Comparison of ENCODE assay signal across 8 mouse cellular contexts in the genomic region with DNA sequence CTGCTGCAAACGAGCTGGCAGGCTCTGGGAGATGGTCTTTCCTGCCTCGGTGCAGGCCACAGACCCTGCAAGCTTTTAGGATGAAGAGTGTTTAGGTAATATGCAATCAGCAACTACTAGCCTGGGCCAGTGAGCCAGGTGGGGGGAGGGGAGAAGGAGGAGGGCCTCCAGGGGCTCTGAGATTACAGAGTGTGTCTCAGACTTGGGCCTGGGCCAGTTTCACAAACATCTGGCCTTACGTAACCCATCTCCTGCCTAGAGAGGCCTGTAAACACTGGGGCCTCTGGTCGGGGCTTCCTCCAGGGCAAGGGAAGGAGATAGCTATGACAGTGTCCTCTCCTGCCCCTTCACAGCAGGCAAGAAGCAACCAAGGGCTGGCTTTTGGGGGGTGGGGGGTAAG. TPM values are rescaled to one million over a fixed set of nuclear protein-coding genes. Genes with fewer than 3 reads are reported as not detected.
DNase-seq lines count a peak whose midpoint lies in the region; ATAC-seq lines count a peak whose summit lies in the region.

No protein-coding gene starts in this region.

- H3K36me3 ChIP-seq in intestine, embryonic 16.5 days (ENCODE audit: control insufficient read depth, insufficient read depth, low read length): no peaks in the 10 kb centered on the region
- H3K36me3 ChIP-seq in liver, embryonic 16.5 days (ENCODE audit: control insufficient read depth, insufficient read depth): no peaks in the 10 kb centered on the region

- H3K9me3 ChIP-seq in intestine, embryonic 16.5 days (ENCODE audit: control insufficient read depth, low read length): no peaks in the 10 kb centered on the region
- no peaks in the 10 kb centered on the region for H3K9me3 ChIP-seq in liver, embryonic 16.5 days (replicated peaks; ENCODE audit: control insufficient read depth, low read length)

- WGBS in intestine, embryonic 16.5 days: 6% methylated on average over 4 of the region's 4 CpGs
- WGBS in liver, embryonic 16.5 days (ENCODE audit: insufficient replicate concordance): 12% methylated on average over 4 of the region's 4 CpGs

- H3K4me2 ChIP-seq in intestine, embryonic 16.5 days (ENCODE audit: low read depth, low read length): no peak overlapping the region
- H3K4me2 ChIP-seq in liver, embryonic 16.5 days (ENCODE audit: low read depth, low read length): no peak overlapping the region

- H3K27me3 ChIP-seq in intestine, embryonic 16.5 days (replicated peaks; ENCODE audit: control insufficient read depth, insufficient read depth, low read length): no peaks in the 10 kb centered on the region
- no peaks in the 10 kb centered on the region for H3K27me3 ChIP-seq in liver, embryonic 16.5 days (ENCODE audit: control insufficient read depth, insufficient read depth, low read depth, low read length)

- intact Hi-C loops in gastrocnemius, postnatal 14 days (cut with DNase I; ENCODE audit: low total_unique reads): no loop called here

- H3K4me1 ChIP-seq in intestine, embryonic 16.5 days (ENCODE audit: control insufficient read depth, insufficient read depth, low read length): peaks cover 26% of the 10 kb centered on the region
- H3K4me1 ChIP-seq in liver, embryonic 16.5 days (ENCODE audit: control insufficient read depth, low read depth, low read length): peaks cover 25% of the 10 kb centered on the region

- peak; percentile 46 for ATAC-seq in intestine, embryonic 16.5 days
- peak; percentile 20 for ATAC-seq in liver, embryonic 16.5 days (ENCODE audit: low read depth)

- H3K9ac ChIP-seq in intestine, embryonic 16.5 days (ENCODE audit: low read depth, low read length): peak overlapping the region; percentile 46; the same call in 1 of the 2 replicates
- no peak overlapping the region for H3K9ac ChIP-seq in liver, embryonic 16.5 days (ENCODE audit: low read depth, low read length)

- H3K4me3 ChIP-seq in intestine, embryonic 16.5 days (ENCODE audit: low read length): no peak overlapping the region
- H3K4me3 ChIP-seq in liver, embryonic 16.5 days (ENCODE audit: low read depth, low read length): no peak overlapping the region

- peak overlapping the region; percentile 59 for H3K27ac ChIP-seq in intestine, embryonic 16.5 days (ENCODE audit: low read length)
- peak overlapping the region; percentile 63 for H3K27ac ChIP-seq in liver, embryonic 16.5 days (ENCODE audit: low read length)

- peak; percentile 96 for DNase-seq in 3T3-L1 (ENCODE audit: low read depth, low spot score)
- DNase-seq in adrenal gland, postnatal 14 days: peak; percentile 91
- DNase-seq in gastrocnemius, postnatal 14 days: peak; percentile 92
- peak; percentile 82 for DNase-seq in ovary, postnatal 14 days (ENCODE audit: low spot score)
- DNase-seq in left cerebral cortex, adult 11 months (ENCODE audit: low spot score): no peak
- no peak for DNase-seq in cerebellum, postnatal 36 days

RNA-seq across cellular contexts. Expression of a gene that starts 31.4 kb away (rescaled TPM):
- total RNA-seq in adrenal gland, postnatal 14 days (2021): 82.2 and 85.0 TPM in 2 replicates
- total RNA-seq in gastrocnemius, postnatal 14 days (2021): 10 to 100 TPM; 57.9 to 80.0 TPM
- 54.3 and 58.7 TPM in 2 replicates for polyA plus RNA-seq in intestine, embryonic 16.5 days (2015; fragmentation: Nextera tagmentation; extraction: Ambion mirVana)
- polyA plus RNA-seq in liver, embryonic 16.5 days (2015; fragmentation: Nextera tagmentation; extraction: Ambion mirVana): 18.0 and 20.8 TPM in 2 replicates

RNA-seq across cellular contexts. Expression of a gene that starts 44.1 kb away (rescaled TPM):
- 37.0 and 44.4 TPM in 2 replicates for total RNA-seq in adrenal gland, postnatal 14 days (2021)
- 10 to 100 TPM; 28.3 to 30.3 TPM for total RNA-seq in gastrocnemius, postnatal 14 days (2021)
- polyA plus RNA-seq in intestine, embryonic 16.5 days (2015; fragmentation: Nextera tagmentation; extraction: Ambion mirVana): 38.1 and 43.7 TPM in 2 replicates
- 24.0 and 25.1 TPM in 2 replicates for polyA plus RNA-seq in liver, embryonic 16.5 days (2015; fragmentation: Nextera tagmentation; extraction: Ambion mirVana)

RNA-seq across cellular contexts. Expression of a gene that starts 49.4 kb away (rescaled TPM):
- 162 and 178 TPM in 2 replicates for total RNA-seq in adrenal gland, postnatal 14 days (2021)
- total RNA-seq in gastrocnemius, postnatal 14 days (2021): 100 to 1,000 TPM; 129 to 164 TPM
- 438 and 456 TPM in 2 replicates for polyA plus RNA-seq in intestine, embryonic 16.5 days (2015; fragmentation: Nextera tagmentation; extraction: Ambion mirVana)
- polyA plus RNA-seq in liver, embryonic 16.5 days (2015; fragmentation: Nextera tagmentation; extraction: Ambion mirVana): 134 and 136 TPM in 2 replicates

RNA-seq across cellular contexts. Expression of a gene that starts 52.4 kb away (rescaled TPM):
- 554 and 561 TPM in 2 replicates for total RNA-seq in adrenal gland, postnatal 14 days (2021)
- total RNA-seq in gastrocnemius, postnatal 14 days (2021): 100 to 1,000 TPM; 398 to 459 TPM
- 865 and 927 TPM in 2 replicates for polyA plus RNA-seq in intestine, embryonic 16.5 days (2015; fragmentation: Nextera tagmentation; extraction: Ambion mirVana)
- 295 and 318 TPM in 2 replicates for polyA plus RNA-seq in liver, embryonic 16.5 days (2015; fragmentation: Nextera tagmentation; extraction: Ambion mirVana)

Comparison
In these comparisons a context has a peak if more than half of its experiments do, and no peak if none do; other contexts are left out.
1. DNase-seq: peak in 3T3-L1 (single experiment), adrenal gland, postnatal 14 days (single experiment), gastrocnemius, postnatal 14 days (single experiment) and ovary, postnatal 14 days (single experiment); none in left cerebral cortex, adult 11 months (single experiment) and cerebellum, postnatal 36 days (0 of 2).